Mouse (Mus musculus) megakaryocyte, embryonic 14.5 days (primary cell): ENCODE measurements around the gene 1700056E22Rik.

Experiments used
- FLI1 ChIP-seq: IDR thresholded peaks from 2 replicates; pipeline ENCODE4 v1.6.1; 2012; ENCODE audit warnings: low read length, inconsistent platforms, mixed read lengths
- GATA1 ChIP-seq: IDR thresholded peaks from 3 replicates; pipeline ENCODE4 v1.6.1; 2012; ENCODE audit warnings: mixed read lengths, low read length, inconsistent platforms, borderline replicate concordance

DNA sequence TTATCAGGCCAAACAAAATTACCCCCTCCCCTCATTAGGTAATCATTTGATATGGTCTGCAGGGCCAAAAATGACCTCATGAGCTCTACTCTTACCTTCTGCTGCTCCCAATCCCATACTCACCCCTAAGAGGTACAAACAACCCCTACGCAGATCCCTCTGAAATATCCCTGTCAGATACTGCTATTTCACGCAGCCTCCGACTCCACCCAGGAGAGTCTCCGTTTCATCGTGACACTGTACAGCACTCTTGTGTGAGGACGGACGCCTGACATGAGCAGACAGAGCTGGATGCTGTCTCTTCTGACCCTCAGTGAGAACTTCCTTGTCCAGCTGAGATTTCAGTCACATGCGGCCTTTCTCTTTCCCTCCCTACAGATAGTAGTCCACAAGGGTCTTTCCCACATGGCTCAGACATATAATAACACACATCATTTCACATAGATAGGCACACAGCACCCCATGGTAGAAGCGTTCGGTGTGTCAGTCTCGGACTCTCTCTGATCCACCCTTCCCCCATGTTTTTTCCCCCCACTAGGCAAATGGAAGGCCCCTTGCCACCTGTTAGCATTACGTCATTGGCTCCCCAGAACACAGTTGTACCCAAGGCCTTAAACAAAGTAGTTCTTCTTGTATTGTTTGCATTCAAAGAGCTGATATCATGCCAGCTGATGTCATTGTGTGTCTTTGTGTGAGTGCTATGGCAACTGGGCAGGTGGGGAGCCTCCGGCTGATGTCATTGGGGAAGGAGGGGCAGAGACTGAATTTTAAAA is 31.7 kb upstream of the 1700056E22Rik start:
- no peak for TF ChIP-seq GATA1
- TF ChIP-seq FLI1 = no peak
